Mouse (Mus musculus) hematopoietic multipotent progenitor cell, adult 10-12 weeks (in vitro differentiated cells): ENCODE data around the gene Tbkbp1. TPM values are rescaled to one million over a fixed set of nuclear protein-coding genes. Genes with fewer than 3 reads are reported as not detected.

Experiments used
- polyA plus RNA-seq: library from polyadenylated mRNA; stranded (reverse); fragments of >175 nt; gene quantifications from 2 replicates; pipeline ENCODE4 v1.2.3, GENCODE M21; 2012; ENCODE audit warnings: low replicate concordance

Tbkbp1 gene
- polyA plus RNA-seq: 15.4 and 60.6 TPM in 2 replicates

GRCm38 (mm10) chr11:97151343-97151801, at the start of gene Tbkbp1:
TSS of gene Tbkbp1 (minus strand) at chr11:97151495.

GRCm38 (mm10) chr11:97187764-97188642, 36.7 kb upstream of the Tbkbp1 start, which contains the start of gene Kpnb1:
TSS of gene Kpnb1 (minus strand) at chr11:97187881.

GRCm38 (mm10) chr11:97114671-97115601, 36.4 kb downstream of the Tbkbp1 start, which contains the start of gene Tbx21:
TSS of gene Tbx21 (minus strand) at chr11:97115331.

Other genes starting within 250 kb of the Tbkbp1 start
- 34.3 and 41.3 TPM in 2 replicates for gene Cdk5rap3, start 235.0 kb downstream of the Tbkbp1 start, polyA plus RNA-seq
- gene Prr15l, start 223.4 kb downstream of the Tbkbp1 start, polyA plus RNA-seq: not detected in 2 replicates
- gene Pnpo, start 207.5 kb downstream of the Tbkbp1 start, polyA plus RNA-seq: 9.4 and 20.6 TPM in 2 replicates
- 83.9 and 145 TPM in 2 replicates for gene Sp2, start 168.5 kb downstream of the Tbkbp1 start, polyA plus RNA-seq
- 2.3 and 5.2 TPM in 2 replicates for gene Sp6, start 138.1 kb downstream of the Tbkbp1 start, polyA plus RNA-seq
- 17.6 and 19.0 TPM in 2 replicates for gene Scrn2, start 121.6 kb downstream of the Tbkbp1 start, polyA plus RNA-seq
- not detected in 2 replicates for gene Lrrc46, start 110.1 kb downstream of the Tbkbp1 start, polyA plus RNA-seq
- gene Mrpl10, start 109.9 kb downstream of the Tbkbp1 start, polyA plus RNA-seq: 39.2 and 57.7 TPM in 2 replicates
- 27.4 and 36.0 TPM in 2 replicates for gene Osbpl7, start 100.9 kb downstream of the Tbkbp1 start, polyA plus RNA-seq
- 24.3 and 88.8 TPM in 2 replicates for gene Tbx21, start 36.2 kb downstream of the Tbkbp1 start, polyA plus RNA-seq
- gene Kpnb1, start 36.4 kb upstream of the Tbkbp1 start, polyA plus RNA-seq: 17.7 and 26.9 TPM in 2 replicates
- 26.5 and 35.4 TPM in 2 replicates for gene Npepps, start 129.1 kb upstream of the Tbkbp1 start, polyA plus RNA-seq
- gene Mrpl45, start 164.2 kb upstream of the Tbkbp1 start, polyA plus RNA-seq: 2.9 and 5.0 TPM in 2 replicates
- 0.07 and 0.11 TPM in 2 replicates for gene Gpr179, start 200.6 kb upstream of the Tbkbp1 start, polyA plus RNA-seq
- gene Socs7, start 211.1 kb upstream of the Tbkbp1 start, polyA plus RNA-seq: 5.4 and 8.4 TPM in 2 replicates